Mouse (Mus musculus): ENCODE measurements around the gene Trim65. TPM values are rescaled to one million over a fixed set of nuclear protein-coding genes. Genes with fewer than 3 reads are reported as not detected.

Gene Trim65
- total RNA-seq, 2 experiments from 2014 or later, result 7.6 to 9.1 TPM

- DNase-seq (ENCODE audit: extremely low spot score in 1 of 2, low spot score in 2 of 2), result no peak
- Histone ChIP-seq H3K27ac (no peak overlapping the region), H3K4me3 (no peak overlapping the region)
- intact Hi-C loops (cut with DNase I), result no loop called here
- TF ChIP-seq CTCF (IDR thresholded peaks at IDR 0.05), result no peak
Measured at GRCm38 (mm10) chr11:116091591-116091990, 39.3 kb downstream of the Trim65 start.

GRCm38 (mm10) chr11:116089545-116089944, 41.4 kb downstream of the Trim65 start:
- intact Hi-C loops (cut with DNase I), result loop anchor here (5.0 kb wide), 1 partner anchor 133 kb away; no protein-coding TSS in a partner anchor
- Histone ChIP-seq H3K4me3 (no peak overlapping the region), H3K27ac (no peak overlapping the region)
- DNase-seq (ENCODE audit: extremely low spot score in 1 of 2, low spot score in 2 of 2), result no peak
- no peak for TF ChIP-seq CTCF (IDR thresholded peaks at IDR 0.05)

- intact Hi-C loops (cut with DNase I), result loop anchor here (5.0 kb wide), 1 partner anchor 133 kb away; no protein-coding TSS in a partner anchor
- peak; percentile 22 for TF ChIP-seq CTCF (IDR thresholded peaks at IDR 0.05)
Measured at GRCm38 (mm10) chr11:116088741-116089394, 42.1 kb downstream of the Trim65 start.

GRCm38 (mm10) chr11:116088188-116088587, 42.7 kb downstream of the Trim65 start:
- Histone ChIP-seq H3K27ac (no peak overlapping the region), H3K4me3 (no peak overlapping the region)
- no peak for DNase-seq (ENCODE audit: extremely low spot score in 1 of 2, low spot score in 2 of 2)
- intact Hi-C loops (cut with DNase I), result loop anchor here (5.0 kb wide), 1 partner anchor 134 kb away; no protein-coding TSS in a partner anchor
- TF ChIP-seq CTCF (IDR thresholded peaks at IDR 0.05), result no peak

More at GRCm38 (mm10) chr11:116088741-116089394, 42.1 kb downstream of the Trim65 start:
- DNase-seq (ENCODE audit: extremely low spot score in 1 of 2, low spot score in 2 of 2), result no peak
- Histone ChIP-seq H3K27ac (no peak overlapping the region), H3K4me3 (no peak overlapping the region)

- DNase-seq (ENCODE audit: extremely low spot score in 1 of 2, low spot score in 2 of 2), result peak; percentile 84 to 85
- intact Hi-C loops (cut with DNase I), result loop anchor here (1.0 to 5.0 kb wide), 3 partner anchors 43 to 135 kb away; partner anchors contain the start of gene Unk
- peak overlapping the region; percentile 72 for H3K4me3 ChIP-seq
- peak overlapping the region; percentile 92 for H3K27ac ChIP-seq
- TF ChIP-seq CTCF (IDR thresholded peaks at IDR 0.05), result peak; percentile 89
Measured at GRCm38 (mm10) chr11:116087194-116088130, 43.5 kb downstream of the Trim65 start.

- TF ChIP-seq CTCF (IDR thresholded peaks at IDR 0.05), result peak; percentile 42
- DNase-seq (ENCODE audit: extremely low spot score in 1 of 2, low spot score in 2 of 2), result peak; percentile 94 to 96
- intact Hi-C loops (cut with DNase I), result loop anchor here (1.0 to 5.0 kb wide), 4 partner anchors 44 to 136 kb away; partner anchors contain the start of gene Unk
- Histone ChIP-seq H3K27ac (peak within 1 kb of the TSS; percentile 92), H3K4me3 (peak within 1 kb of the TSS; percentile 72)
Measured at GRCm38 (mm10) chr11:116086258-116087193, 44.4 kb downstream of the Trim65 start, which contains the start of gene Wbp2. Gene Wbp2, minus strand, starts transcription at chr11:116086995.

GRCm38 (mm10) chr11:116084166-116084565, 46.8 kb downstream of the Trim65 start:
- Histone ChIP-seq H3K27ac (no peak overlapping the region), H3K4me3 (no peak overlapping the region)
- intact Hi-C loops (cut with DNase I), result no loop called here
- DNase-seq (ENCODE audit: extremely low spot score in 1 of 2, low spot score in 2 of 2), result no peak
- TF ChIP-seq CTCF (IDR thresholded peaks at IDR 0.05), result no peak

- intact Hi-C loops (cut with DNase I), result no loop called here
- DNase-seq (ENCODE audit: extremely low spot score in 1 of 2, low spot score in 2 of 2), result no peak
Measured at GRCm38 (mm10) chr11:116083096-116083672, 47.7 kb downstream of the Trim65 start.

GRCm38 (mm10) chr11:116081081-116081480, 49.8 kb downstream of the Trim65 start:
- no peak for DNase-seq (ENCODE audit: extremely low spot score in 1 of 2, low spot score in 2 of 2)
- intact Hi-C loops (cut with DNase I), result no loop called here
- Histone ChIP-seq H3K4me3 (no peak overlapping the region), H3K27ac (peak overlapping the region; percentile 36; the same call in 1 of the 2 replicates)
- TF ChIP-seq CTCF (IDR thresholded peaks at IDR 0.05), result peak; percentile 52

More at GRCm38 (mm10) chr11:116083096-116083672, 47.7 kb downstream of the Trim65 start:
- TF ChIP-seq CTCF (IDR thresholded peaks at IDR 0.05), result no peak
- H3K4me3 ChIP-seq, result no peak overlapping the region
- H3K27ac ChIP-seq, result no peak overlapping the region

- DNase-seq (ENCODE audit: extremely low spot score in 1 of 2, low spot score in 2 of 2), result peak; percentile 72 to 82
- TF ChIP-seq CTCF (IDR thresholded peaks at IDR 0.05), result no peak
- intact Hi-C loops (cut with DNase I), result loop anchor here (2.0 kb wide), 1 partner anchor 17 kb away; no protein-coding TSS in a partner anchor
- Histone ChIP-seq H3K27ac (peak overlapping the region; percentile 85), H3K4me3 (no peak overlapping the region)
Measured at GRCm38 (mm10) chr11:116079511-116079910, 51.4 kb downstream of the Trim65 start.

Measured in left cerebral cortex, adult 2 months (tissue).